Mouse (Mus musculus) intestine, embryonic 16.5 days (tissue): ENCODE data around the gene Tescl. TPM values are rescaled to one million over a fixed set of nuclear protein-coding genes. Genes with fewer than 3 reads are reported as not detected.

Source experiments
- ATAC-seq: fragments of 200-750 bp; cut with Nextera tagmentation; 2 replicates; pipeline ENCODE4 v1.8.0; 2017; ENCODE audit warnings: moderate TSS enrichment, moderate library complexity
- H3K27ac ChIP-seq: fragments of 300-500 bp; sonication (generic); 2 replicates; pipeline ENCODE4 v1.5.1; 2014; ENCODE audit warnings: mild to moderate bottlenecking, low read length
- H3K27me3 ChIP-seq: fragments of 300-500 bp; sonication (generic); replicated peaks from 2 replicates; pipeline ENCODE4 v1.6.1; 2014; ENCODE audit warnings: low read length, control low read depth, mixed read lengths; ENCODE audit not compliant: control insufficient read depth, insufficient read depth
- H3K36me3 ChIP-seq: fragments of 300-500 bp; sonication (generic); 2 replicates; pipeline ENCODE4 v1.6.1; 2014; ENCODE audit warnings: low read length, control low read depth; ENCODE audit not compliant: control insufficient read depth, insufficient read depth
- H3K4me1 ChIP-seq: fragments of 300-500 bp; sonication (generic); 2 replicates; pipeline ENCODE4 v1.6.1; 2014; ENCODE audit warnings: low read length, control low read depth, mixed read lengths; ENCODE audit not compliant: control insufficient read depth, insufficient read depth
- H3K4me2 ChIP-seq: fragments of 300-500 bp; sonication (generic); 2 replicates; pipeline ENCODE4 v1.6.1; 2014; ENCODE audit warnings: low read depth, low read length, control low read depth
- H3K4me3 ChIP-seq: fragments of 300-500 bp; sonication (generic); 2 replicates; pipeline ENCODE4 v1.5.1; 2014; ENCODE audit warnings: mild to moderate bottlenecking, low read length
- H3K9ac ChIP-seq: fragments of 300-500 bp; sonication (generic); 2 replicates; pipeline ENCODE4 v1.6.1; 2014; ENCODE audit warnings: low read depth, low read length
- H3K9me3 ChIP-seq: fragments of 300-500 bp; sonication (generic); 2 replicates; pipeline ENCODE4 v1.6.1; 2016; ENCODE audit warnings: low read length, control low read depth; ENCODE audit not compliant: control insufficient read depth
- WGBS: fragments of 180-500 bp; shearing (Covaris S2); extraction: QIAGEN DNeasy Blood & Tissue Kit; methylation state at CpG from one replicate; pipeline ENCODE4 v1.1.7; 2014; 5-methylcytosine and 5-hydroxymethylcytosine counted together
- polyA plus RNA-seq: library from polyadenylated mRNA; unstranded; fragments of >200 nt; fragmentation: Nextera tagmentation; extraction: Ambion mirVana; gene quantifications from 2 replicates; pipeline ENCODE4 v1.2.1, GENCODE M21; 2015

Tescl gene
- polyA plus RNA-seq, 1 experiment from 2014 or later, result not detected

DNA sequence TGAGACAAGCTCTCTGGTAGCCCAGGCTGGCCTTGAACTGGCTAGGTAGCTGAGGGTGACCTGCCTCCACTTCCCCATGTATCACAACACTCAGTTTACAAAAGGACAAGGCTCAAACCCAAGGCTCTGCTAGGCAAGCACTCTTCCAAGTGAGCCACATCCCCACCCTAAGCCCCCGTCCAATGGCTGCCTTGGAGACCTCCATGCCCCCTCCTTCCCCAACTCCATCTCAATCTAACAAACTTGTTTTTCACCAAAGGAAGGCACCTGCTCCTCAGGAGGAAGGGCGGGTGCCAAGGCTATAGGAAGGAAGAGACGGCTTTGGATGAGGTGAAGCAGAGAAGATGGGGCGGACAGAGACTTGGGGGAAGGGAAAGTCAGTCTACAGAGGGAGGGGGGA is 39.0 kb upstream of the Tescl start:
- no peak overlapping the region for H3K27ac ChIP-seq
- H3K9me3 ChIP-seq, result no peaks in the 10 kb centered on the region
- H3K36me3 ChIP-seq, result no peaks in the 10 kb centered on the region
- 58% methylated on average over 4 of the region's 4 CpGs for WGBS
- no peak overlapping the region for H3K4me2 ChIP-seq
- no peaks in the 10 kb centered on the region for H3K27me3 ChIP-seq
- no peak overlapping the region for H3K4me3 ChIP-seq
- H3K9ac ChIP-seq, result no peak overlapping the region
- ATAC-seq, result no peak
- H3K4me1 ChIP-seq, result peaks cover 13% of the 10 kb centered on the region

DNA sequence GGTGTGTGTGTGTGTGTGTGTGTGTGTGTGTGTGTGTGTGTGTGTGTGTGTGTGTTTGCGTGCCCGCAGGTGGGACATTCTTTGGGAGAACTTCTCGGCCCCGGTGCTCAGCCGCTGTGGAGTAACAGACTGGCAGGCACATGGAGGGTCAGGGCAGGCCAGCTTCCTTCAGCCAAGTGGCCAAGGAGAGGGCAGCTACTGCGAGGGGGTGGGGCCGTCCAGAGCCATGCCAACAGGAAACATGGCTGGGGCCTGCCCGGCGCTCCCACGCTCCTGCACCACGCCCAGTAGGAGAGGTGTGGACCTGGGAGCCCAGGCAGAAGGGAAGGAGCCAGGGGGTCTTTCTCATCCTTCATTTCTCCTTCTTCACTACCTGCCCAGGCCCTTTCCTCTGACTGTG is 38.6 kb upstream of the Tescl start:
- Histone ChIP-seq H3K27me3 (no peaks in the 10 kb centered on the region), H3K27ac (no peak overlapping the region), H3K9me3 (no peaks in the 10 kb centered on the region), H3K36me3 (no peaks in the 10 kb centered on the region), H3K4me3 (no peak overlapping the region), H3K4me1 (peaks cover 11% of the 10 kb centered on the region), H3K4me2 (no peak overlapping the region), H3K9ac (no peak overlapping the region)
- WGBS, result 73% methylated on average over 9 of the region's 11 CpGs
- ATAC-seq, result peak; percentile 30; the same call in 1 of the 2 replicates

DNA sequence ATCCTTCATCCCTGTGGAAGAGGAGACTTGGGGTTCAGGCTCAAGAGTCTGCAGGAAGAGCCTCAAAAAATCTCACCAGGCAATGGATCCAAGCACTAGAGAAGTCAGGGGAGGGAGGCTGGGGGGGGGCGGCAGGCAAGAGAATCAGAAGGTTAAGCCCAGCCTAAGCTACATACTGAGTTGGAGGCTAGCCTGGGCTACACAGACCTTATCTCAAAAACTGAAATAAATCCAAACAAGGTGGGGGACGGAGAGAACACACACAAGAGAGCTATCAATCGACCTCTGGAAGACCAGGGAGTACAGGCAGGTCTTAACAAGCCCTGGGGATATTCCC is 38.0 kb upstream of the Tescl start:
- no peak overlapping the region for H3K4me2 ChIP-seq
- no peak overlapping the region for H3K4me3 ChIP-seq
- no peak overlapping the region for H3K9ac ChIP-seq
- H3K36me3 ChIP-seq, result no peaks in the 10 kb centered on the region
- H3K27me3 ChIP-seq, result no peaks in the 10 kb centered on the region
- no peak overlapping the region for H3K27ac ChIP-seq
- 61% methylated on average over 3 of the region's 3 CpGs for WGBS
- no peak for ATAC-seq
- H3K9me3 ChIP-seq, result no peaks in the 10 kb centered on the region
- H3K4me1 ChIP-seq, result peaks cover 6% of the 10 kb centered on the region

DNA sequence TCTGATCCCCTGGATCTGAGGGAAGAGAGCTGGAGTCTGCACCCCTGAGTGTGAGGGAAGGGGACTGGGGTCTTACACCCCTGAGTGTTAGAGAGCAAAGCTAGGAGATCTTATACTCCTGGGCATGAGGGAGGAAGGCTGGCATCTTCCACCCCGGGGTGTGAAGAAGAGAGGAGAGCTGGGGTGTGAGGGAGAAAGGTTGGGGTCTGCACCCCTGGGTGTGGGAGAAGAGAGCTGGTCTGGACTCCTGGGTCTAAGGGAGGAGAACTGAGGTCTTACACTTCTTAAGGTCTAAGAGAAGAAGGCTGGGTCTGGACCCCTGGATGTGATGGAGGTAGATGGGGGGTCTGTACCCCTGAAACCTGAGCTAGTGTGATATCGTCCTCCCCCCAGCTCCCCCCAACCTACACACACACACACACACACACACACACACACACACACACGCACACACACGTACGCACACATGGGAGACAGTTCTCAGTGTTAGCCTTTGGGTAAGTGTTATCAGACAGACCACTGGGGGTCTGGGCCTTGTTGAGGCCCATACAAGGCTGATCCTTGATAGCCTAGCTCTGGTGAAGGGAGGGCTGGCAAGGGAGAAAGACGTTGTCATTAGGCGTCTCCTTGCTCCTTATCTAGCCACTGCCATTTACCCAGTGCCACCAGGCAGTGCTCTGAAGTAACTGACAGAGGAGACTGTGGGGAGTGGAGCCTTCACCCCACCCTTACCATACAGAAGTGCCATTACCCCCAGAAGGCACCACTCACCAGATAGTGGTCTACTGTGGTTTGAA is 37.5 kb upstream of the Tescl start:
- ATAC-seq, result peak; percentile 68
- Histone ChIP-seq H3K9me3 (no peaks in the 10 kb centered on the region), H3K27me3 (no peaks in the 10 kb centered on the region), H3K27ac (no peak overlapping the region), H3K4me3 (no peak overlapping the region), H3K4me2 (no peak overlapping the region), H3K36me3 (no peaks in the 10 kb centered on the region), H3K4me1 (peaks cover 5% of the 10 kb centered on the region), H3K9ac (no peak overlapping the region)
- WGBS, result 71% methylated on average over 7 of the region's 7 CpGs

DNA sequence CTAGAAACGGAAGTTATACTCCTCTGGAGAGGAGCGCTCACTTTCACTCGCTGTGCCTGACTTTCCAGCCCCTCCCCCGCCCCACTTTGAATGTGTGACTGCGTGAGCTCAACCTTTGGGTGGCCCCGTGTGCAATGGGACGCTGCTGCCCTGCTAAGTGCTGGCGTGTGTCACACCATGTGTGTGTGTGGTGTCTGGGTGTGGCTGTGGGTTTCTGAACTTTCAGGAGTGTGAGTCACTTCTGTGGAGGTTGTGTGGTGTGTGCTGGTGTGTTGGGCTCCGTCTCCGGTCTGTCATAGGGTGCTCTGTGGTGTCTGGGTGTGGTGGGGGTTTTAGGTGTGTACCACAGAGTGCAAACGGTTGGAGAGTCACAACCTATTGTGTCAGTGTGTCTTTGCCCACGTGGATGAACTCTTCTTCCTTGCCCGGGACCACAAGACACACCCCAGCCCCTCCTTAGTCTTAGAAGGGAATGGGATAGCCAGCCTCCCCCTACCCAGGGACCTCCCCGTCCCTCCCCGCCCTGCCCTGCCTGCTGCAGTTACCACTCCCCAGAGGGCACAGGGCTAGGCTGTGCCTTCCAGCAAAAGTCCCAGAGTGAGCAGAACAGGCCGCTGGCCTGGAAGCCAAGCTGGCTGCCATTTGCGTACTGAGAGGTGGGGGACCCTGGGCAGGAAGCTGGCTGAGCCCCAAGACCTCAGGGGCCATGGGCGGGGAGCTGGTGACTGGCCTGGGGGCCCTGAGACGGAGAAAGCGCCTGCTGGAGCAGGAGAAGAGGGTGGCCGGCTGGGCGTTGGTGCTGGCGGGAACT is 36.2 kb upstream of the Tescl start, which contains the start of gene Kcnn4:
Kcnn4 (plus strand) TSS at position 533 of the 811 bp plus-strand sequence.
- WGBS, result 35% methylated on average over 23 of the region's 23 CpGs
- H3K9me3 ChIP-seq, result no peaks in the 10 kb centered on the region
- H3K27ac ChIP-seq, result no peak within 1 kb of the TSS
- no peaks in the 10 kb centered on the region for H3K36me3 ChIP-seq
- peaks cover 5% of the 10 kb centered on the region for H3K4me1 ChIP-seq
- 0 out of 2 replicates have a peak within 1 kb of the TSS, but pooled peaks have one; percentile 7 for H3K4me2 ChIP-seq
- ATAC-seq, result peak; percentile 32; the same call in 1 of the 2 replicates
- H3K27me3 ChIP-seq, result no peaks in the 10 kb centered on the region
- no peak within 1 kb of the TSS for H3K4me3 ChIP-seq
- H3K9ac ChIP-seq, result 0 out of 2 replicates have a peak within 1 kb of the TSS, but pooled peaks have one; percentile 29

DNA sequence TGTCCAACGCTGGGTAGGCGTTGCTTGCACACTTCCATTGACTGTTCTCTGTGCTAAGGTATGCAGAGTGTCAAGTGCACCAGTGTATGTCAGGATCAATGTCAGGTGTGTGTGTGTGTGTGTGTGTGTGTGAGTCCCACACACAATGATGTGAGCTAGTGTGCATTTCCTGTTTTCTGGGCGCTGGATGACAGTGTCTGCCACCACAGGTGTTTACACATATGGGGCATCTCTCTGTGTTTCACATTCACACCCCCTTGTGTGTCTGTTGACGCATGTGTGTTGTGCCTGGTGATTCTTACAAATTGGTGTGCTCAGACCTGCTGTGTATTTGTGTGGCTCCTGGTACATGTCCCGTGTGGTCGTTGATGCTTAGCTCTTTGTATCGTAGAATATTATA is 35.2 kb upstream of the Tescl start:
- no peaks in the 10 kb centered on the region for H3K27me3 ChIP-seq
- no peaks in the 10 kb centered on the region for H3K36me3 ChIP-seq
- no peak overlapping the region for H3K9ac ChIP-seq
- 83% methylated on average over 7 of the region's 7 CpGs for WGBS
- H3K9me3 ChIP-seq, result no peaks in the 10 kb centered on the region
- H3K27ac ChIP-seq, result no peak overlapping the region
- no peak for ATAC-seq
- H3K4me3 ChIP-seq, result no peak overlapping the region
- H3K4me1 ChIP-seq, result peaks cover 5% of the 10 kb centered on the region
- H3K4me2 ChIP-seq, result no peak overlapping the region

DNA sequence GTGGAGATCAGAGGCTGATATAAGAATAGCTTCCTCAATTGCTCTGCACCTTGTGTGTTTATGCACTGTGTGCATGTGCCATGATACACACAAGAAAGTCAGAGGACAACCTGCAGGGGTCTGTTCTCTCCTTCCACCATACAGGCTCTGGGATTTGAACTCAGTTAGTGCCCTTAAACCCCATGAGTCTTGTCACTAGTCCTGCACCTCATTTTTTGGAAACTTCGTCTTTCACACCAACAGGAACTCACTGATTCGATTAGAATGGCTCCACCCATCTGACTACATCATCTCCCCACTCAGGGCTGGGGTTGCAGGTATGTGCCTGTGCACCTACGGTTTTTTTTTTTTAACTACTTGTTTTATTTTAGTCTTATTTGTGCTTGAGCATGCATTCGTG is 34.5 kb upstream of the Tescl start:
- no peak overlapping the region for H3K4me3 ChIP-seq
- no peaks in the 10 kb centered on the region for H3K36me3 ChIP-seq
- no peak for ATAC-seq
- no peaks in the 10 kb centered on the region for H3K9me3 ChIP-seq
- 63% methylated on average over 4 of the region's 4 CpGs for WGBS
- no peak overlapping the region for H3K27ac ChIP-seq
- H3K27me3 ChIP-seq, result no peaks in the 10 kb centered on the region
- no peak overlapping the region for H3K9ac ChIP-seq
- H3K4me2 ChIP-seq, result no peak overlapping the region
- peaks cover 5% of the 10 kb centered on the region for H3K4me1 ChIP-seq

DNA sequence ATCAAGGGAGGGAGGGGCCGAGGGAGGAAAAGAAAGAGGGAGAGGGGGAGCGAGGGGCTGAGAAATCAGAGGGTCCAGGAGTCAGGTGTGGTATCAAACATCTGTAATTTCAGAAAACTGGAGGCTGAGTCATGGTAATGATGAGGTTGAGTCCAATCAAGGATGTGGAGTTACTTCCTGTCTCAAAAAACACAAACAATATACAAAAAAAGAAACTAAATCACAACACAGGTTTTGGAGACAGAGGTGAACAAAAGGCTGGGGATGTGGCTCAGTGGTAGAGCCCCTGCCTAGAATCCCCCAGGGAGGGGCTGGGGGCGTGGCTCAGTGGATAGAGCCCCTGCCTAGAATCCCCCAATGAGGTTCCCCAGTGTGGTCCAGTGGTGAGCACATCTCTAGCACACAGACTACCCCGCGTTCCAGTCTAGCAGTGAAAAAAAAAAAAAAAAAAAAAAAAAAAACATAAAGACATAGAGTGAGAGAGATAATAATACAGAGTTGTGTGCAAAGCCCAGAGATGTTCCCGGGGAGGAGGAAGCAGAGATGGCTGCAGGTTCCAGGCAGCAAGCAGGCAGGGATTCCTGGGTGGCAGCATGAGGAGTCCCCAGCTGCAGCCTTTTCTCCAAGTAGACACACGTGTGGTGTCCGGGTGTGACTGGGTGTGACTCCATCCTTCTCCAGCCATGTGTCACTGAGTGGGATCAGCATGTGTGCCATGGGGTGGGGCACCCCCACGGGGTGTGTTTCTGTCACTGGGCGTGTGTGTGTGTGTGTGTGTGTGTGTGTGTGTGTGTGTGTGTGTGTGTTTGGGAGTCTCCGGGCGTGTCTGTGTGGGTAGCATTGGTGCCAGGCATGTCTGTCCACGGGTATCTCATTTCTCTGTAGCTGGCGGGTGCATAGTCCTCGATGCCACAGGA is 33.2 kb upstream of the Tescl start:
- Histone ChIP-seq H3K36me3 (no peaks in the 10 kb centered on the region), H3K4me3 (no peak overlapping the region), H3K27ac (no peak overlapping the region), H3K9ac (no peak overlapping the region), H3K9me3 (no peaks in the 10 kb centered on the region), H3K4me1 (peaks cover 5% of the 10 kb centered on the region), H3K4me2 (no peak overlapping the region), H3K27me3 (no peaks in the 10 kb centered on the region)
- ATAC-seq, result no peak
- WGBS, result 71% methylated on average over 15 of the region's 15 CpGs
